Mouse (Mus musculus) forebrain, embryonic 14.5 days (tissue): ENCODE measurements around the gene Chrna1. TPM values are rescaled to one million over a fixed set of nuclear protein-coding genes. Genes with fewer than 3 reads are reported as not detected.

ENCODE experiments used
- ATAC-seq: fragments of 200-750 bp; cut with Nextera tagmentation; 2 replicates; pipeline ENCODE4 v1.8.0; 2017; ENCODE audit warnings: mild to moderate bottlenecking, moderate library complexity
- DNase-seq: peaks from one replicate; pipeline ENCODE4 v3.0.0-alpha.2; 2015; ENCODE audit warnings: low spot score
- H3K27ac ChIP-seq: fragments of 300-500 bp; sonication (generic); 2 replicates; pipeline ENCODE4 v1.5.1; 2014; ENCODE audit warnings: low read depth, mild to moderate bottlenecking, control low read depth, low read length, moderate library complexity
- H3K27me3 ChIP-seq: fragments of 300-500 bp; sonication (generic); replicated peaks from 2 replicates; pipeline ENCODE4 v1.6.1; 2014; ENCODE audit warnings: low read length, control low read depth, mixed read lengths; ENCODE audit not compliant: control insufficient read depth, insufficient read depth
- H3K36me3 ChIP-seq: fragments of 300-500 bp; sonication (generic); 2 replicates; pipeline ENCODE4 v1.6.1; 2014; ENCODE audit warnings: low read length, control low read depth; ENCODE audit not compliant: control insufficient read depth, insufficient read depth
- H3K4me1 ChIP-seq: fragments of 300-500 bp; sonication (generic); 2 replicates; pipeline ENCODE4 v1.6.1; 2014; ENCODE audit warnings: antibody characterized with exemption, low read length, control low read depth; ENCODE audit not compliant: control insufficient read depth, insufficient read depth
- H3K4me2 ChIP-seq: fragments of 300-500 bp; sonication (generic); 2 replicates; pipeline ENCODE4 v1.6.1; 2014; ENCODE audit warnings: mild to moderate bottlenecking, control low read depth, low read length
- H3K4me3 ChIP-seq: fragments of 300-500 bp; sonication (generic); 2 replicates; pipeline ENCODE4 v1.5.1; 2014; ENCODE audit warnings: low read depth, low read length, control low read depth
- H3K9ac ChIP-seq: fragments of 300-500 bp; sonication (generic); 2 replicates; pipeline ENCODE4 v1.6.1; 2014; ENCODE audit warnings: mild to moderate bottlenecking, low read length, control low read depth, moderate library complexity
- H3K9me3 ChIP-seq: fragments of 300-500 bp; sonication (generic); replicated peaks from 2 replicates; pipeline ENCODE4 v1.6.1; 2016; ENCODE audit warnings: low read length, control low read depth, mixed read lengths; ENCODE audit not compliant: control insufficient read depth
- WGBS: fragments of 180-500 bp; shearing (Covaris S2); extraction: QIAGEN DNeasy Blood & Tissue Kit; methylation state at CpG from one replicate; pipeline ENCODE4 v1.1.7; 2014; 5-methylcytosine and 5-hydroxymethylcytosine counted together
- polyA plus RNA-seq: library from polyadenylated mRNA; unstranded; fragments of >200 nt; fragmentation: Nextera tagmentation; extraction: Ambion mirVana; gene quantifications from 2 replicates; pipeline ENCODE4 v1.2.1, GENCODE M21; 2014

The Chrna1 gene
- polyA plus RNA-seq, 1 experiment from 2014 or later: 0.09 TPM

DNA sequence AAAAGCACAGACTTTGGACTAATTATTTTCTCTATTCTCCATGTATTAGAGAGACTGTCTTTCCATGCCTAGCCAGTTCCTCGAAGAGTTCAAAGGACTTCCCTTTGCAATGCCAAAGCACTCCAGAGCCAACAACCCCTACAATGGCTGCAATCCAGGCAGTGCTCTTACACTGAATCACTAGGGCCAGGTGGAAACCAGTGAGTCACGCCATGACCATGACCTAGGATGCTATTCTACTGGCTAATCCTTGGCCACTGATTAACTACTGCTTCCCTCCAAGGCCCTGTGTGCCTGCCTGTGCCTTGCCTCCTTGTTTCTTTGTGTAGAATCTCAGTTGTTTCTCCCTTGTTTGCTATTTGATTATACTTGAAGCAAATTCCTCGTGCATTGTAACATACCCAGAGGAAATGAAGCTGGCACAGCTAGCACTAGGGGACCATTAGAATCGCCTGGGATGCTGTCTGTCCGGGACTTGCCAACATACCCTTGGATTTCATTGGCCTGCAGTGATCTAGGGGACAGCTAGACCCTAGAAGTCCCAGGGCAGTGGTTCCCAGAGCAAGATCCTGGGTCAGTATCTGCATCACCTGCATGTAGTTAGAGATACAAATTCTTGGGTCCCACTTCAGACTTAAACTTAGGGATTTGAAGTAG is 29.1 kb upstream of the Chrna1 start:
- no peaks in the 10 kb centered on the region for H3K27me3 ChIP-seq
- H3K4me1 ChIP-seq: no peaks in the 10 kb centered on the region
- peaks cover 26% of the 10 kb centered on the region for H3K36me3 ChIP-seq
- ATAC-seq (no peak), DNase-seq (no peak)
- no peak overlapping the region for H3K4me3 ChIP-seq
- no peak overlapping the region for H3K9ac ChIP-seq
- WGBS: 75% methylated on average over 5 of the region's 5 CpGs
- H3K9me3 ChIP-seq: no peaks in the 10 kb centered on the region
- no peak overlapping the region for H3K4me2 ChIP-seq
- no peak overlapping the region for H3K27ac ChIP-seq

DNA sequence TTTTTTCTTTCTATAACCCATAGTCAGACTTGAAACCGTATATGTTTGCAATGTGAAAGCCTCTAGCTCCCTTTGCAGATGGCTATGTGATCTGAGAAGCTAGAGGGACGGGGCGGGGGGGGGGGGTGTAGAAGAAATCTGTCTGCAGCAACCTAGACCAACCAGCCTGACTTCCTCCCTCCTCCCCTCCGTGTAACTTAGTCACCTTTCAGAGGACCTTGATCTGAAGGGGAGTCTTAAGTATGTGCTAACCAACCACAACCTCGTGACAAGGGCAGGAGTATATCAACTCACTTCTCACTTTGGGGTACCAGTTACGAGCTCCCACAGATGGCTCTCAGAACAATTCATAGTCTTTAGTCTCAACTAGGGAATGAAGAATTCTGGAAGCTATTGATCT is 28.3 kb upstream of the Chrna1 start:
- ATAC-seq: no peak
- Histone ChIP-seq H3K4me1 (no peaks in the 10 kb centered on the region), H3K9me3 (no peaks in the 10 kb centered on the region), H3K4me2 (no peak overlapping the region), H3K4me3 (no peak overlapping the region), H3K27ac (no peak overlapping the region), H3K27me3 (no peaks in the 10 kb centered on the region), H3K36me3 (peaks cover 24% of the 10 kb centered on the region), H3K9ac (no peak overlapping the region)
- DNase-seq: no peak
- WGBS: 86% methylated on average over 6 of the region's 6 CpGs

DNA sequence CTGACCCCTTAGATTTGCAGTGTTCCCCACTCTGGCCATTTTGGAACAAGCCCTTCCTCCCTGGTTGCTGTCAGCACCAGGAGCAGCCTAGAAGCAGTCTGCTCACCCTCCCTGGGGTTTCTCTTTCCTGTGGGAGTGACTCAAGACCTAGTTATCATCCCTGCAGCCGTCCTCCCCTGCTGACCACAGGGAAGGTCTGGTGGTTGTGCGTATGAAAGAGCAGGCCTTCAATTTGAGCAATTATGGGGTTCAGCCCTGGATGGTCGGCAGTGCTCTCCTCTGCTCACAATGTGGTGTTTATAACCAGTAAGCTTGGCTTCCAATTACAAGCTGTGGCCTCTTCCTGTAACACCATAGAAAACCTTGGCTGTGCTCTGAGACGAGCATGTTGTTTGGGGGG is 27.5 kb upstream of the Chrna1 start:
- Histone ChIP-seq H3K9ac (no peak overlapping the region), H3K36me3 (peaks cover 22% of the 10 kb centered on the region), H3K4me1 (no peaks in the 10 kb centered on the region), H3K4me2 (no peak overlapping the region), H3K27me3 (no peaks in the 10 kb centered on the region), H3K9me3 (no peaks in the 10 kb centered on the region), H3K27ac (no peak overlapping the region), H3K4me3 (no peak overlapping the region)
- DNase-seq (no peak), ATAC-seq (no peak)
- 44% methylated on average over 4 of the region's 4 CpGs for WGBS

DNA sequence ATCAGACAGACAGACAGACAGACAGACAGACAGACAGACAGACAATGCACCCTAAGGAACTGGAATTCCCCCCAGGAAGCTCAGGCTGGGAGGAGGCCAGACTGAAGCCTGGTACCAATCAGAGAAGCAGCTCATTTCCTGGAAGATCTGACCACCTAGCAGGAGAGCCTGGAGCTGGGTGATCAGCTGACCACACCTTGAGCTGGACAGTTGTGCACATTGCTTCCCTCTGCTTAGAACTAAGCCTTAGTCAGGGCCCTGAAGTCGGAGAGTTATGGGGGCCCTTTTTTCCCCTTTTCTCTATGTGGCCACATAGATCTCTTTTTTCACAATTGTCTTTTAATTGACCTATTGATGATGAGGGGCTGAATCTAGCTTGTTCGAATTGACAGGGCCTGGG is 27.0 kb upstream of the Chrna1 start:
- no peaks in the 10 kb centered on the region for H3K4me1 ChIP-seq
- ATAC-seq (no peak), DNase-seq (no peak)
- no peaks in the 10 kb centered on the region for H3K9me3 ChIP-seq
- no peak overlapping the region for H3K27ac ChIP-seq
- no peak overlapping the region for H3K9ac ChIP-seq
- no peaks in the 10 kb centered on the region for H3K27me3 ChIP-seq
- H3K4me3 ChIP-seq: no peak overlapping the region
- H3K4me2 ChIP-seq: no peak overlapping the region
- peaks cover 18% of the 10 kb centered on the region for H3K36me3 ChIP-seq
- WGBS: 58% methylated on average over 2 of the region's 2 CpGs

DNA sequence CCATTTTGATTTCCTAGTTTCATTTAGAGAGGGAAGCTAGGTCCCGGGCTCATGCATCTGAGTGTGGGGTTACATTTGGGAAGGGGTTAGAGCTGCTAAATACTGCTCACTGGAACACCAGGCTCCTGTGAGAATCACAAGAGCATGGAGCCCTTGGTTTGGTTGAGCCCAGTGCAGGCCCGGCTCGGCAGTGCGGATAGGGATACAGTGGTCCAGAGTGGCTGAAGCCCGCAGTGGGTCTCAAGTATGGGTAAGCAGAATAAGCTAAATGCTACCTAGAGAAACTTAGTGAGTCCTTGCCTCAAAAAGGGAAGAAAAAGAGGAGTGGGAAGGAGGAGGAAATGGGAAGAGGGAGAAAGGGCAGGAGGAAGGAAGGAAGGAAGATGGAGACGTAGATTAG is 26.5 kb upstream of the Chrna1 start:
- 91% methylated on average over 6 of the region's 6 CpGs for WGBS
- Histone ChIP-seq H3K9me3 (no peaks in the 10 kb centered on the region), H3K27ac (no peak overlapping the region), H3K4me2 (no peak overlapping the region), H3K4me3 (no peak overlapping the region), H3K36me3 (peaks cover 14% of the 10 kb centered on the region), H3K27me3 (no peaks in the 10 kb centered on the region), H3K9ac (no peak overlapping the region), H3K4me1 (no peaks in the 10 kb centered on the region)
- DNase-seq (no peak), ATAC-seq (no peak)

DNA sequence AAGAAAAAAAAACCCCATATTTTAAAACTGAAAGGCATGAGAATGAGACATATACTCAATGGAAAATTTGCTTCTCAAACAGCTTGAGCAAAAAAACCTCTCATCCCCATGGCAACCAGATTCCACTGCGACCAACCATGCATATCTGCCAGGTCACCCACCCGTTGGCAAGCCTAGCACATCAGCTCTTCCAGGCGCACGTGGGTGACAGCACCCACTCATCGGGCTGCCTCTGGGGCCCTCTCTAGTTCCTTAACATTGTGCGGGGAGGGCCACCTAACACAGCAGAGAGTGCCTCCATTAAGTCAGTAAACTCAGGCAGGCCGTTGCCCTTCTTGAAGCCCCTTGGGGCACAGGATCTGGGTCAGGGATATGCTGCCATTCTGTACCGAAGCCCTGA is 24.9 kb upstream of the Chrna1 start:
- no peak overlapping the region for H3K4me2 ChIP-seq
- H3K27ac ChIP-seq: no peak overlapping the region
- H3K36me3 ChIP-seq: peaks cover 5% of the 10 kb centered on the region; the same call in 1 of the 2 replicates
- DNase-seq (peak; percentile 57), ATAC-seq (peak; percentile 41; the same call in 1 of the 2 replicates)
- H3K27me3 ChIP-seq: no peaks in the 10 kb centered on the region
- H3K9ac ChIP-seq: no peak overlapping the region
- H3K9me3 ChIP-seq: no peaks in the 10 kb centered on the region
- 70% methylated on average over 8 of the region's 8 CpGs for WGBS
- no peaks in the 10 kb centered on the region for H3K4me1 ChIP-seq
- no peak overlapping the region for H3K4me3 ChIP-seq

DNA sequence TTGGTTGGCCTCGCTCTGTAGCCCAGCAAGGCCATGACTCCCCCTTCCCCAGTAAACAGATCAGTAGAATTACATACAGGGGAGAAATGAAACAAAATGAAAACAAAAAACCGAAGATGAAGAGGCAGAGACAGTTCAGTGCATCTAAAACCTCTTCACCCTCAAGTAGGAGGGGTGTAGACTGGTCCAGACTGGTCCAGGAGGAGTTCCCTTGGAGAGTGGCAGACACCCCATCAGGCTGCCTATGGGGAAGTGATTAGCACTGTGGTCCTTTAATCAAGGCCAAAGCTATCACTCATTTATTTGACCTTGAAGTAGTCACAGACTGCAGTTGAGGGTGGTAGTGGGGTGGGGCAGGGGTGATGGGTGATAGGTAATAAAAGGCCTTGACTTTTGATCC is 24.4 kb upstream of the Chrna1 start:
- Histone ChIP-seq H3K4me1 (no peaks in the 10 kb centered on the region), H3K4me3 (no peak overlapping the region), H3K9me3 (no peaks in the 10 kb centered on the region), H3K27me3 (no peaks in the 10 kb centered on the region), H3K4me2 (no peak overlapping the region), H3K36me3 (no peaks in the 10 kb centered on the region), H3K27ac (no peak overlapping the region), H3K9ac (no peak overlapping the region)
- DNase-seq (no peak), ATAC-seq (no peak)
- 84% methylated on average over 2 of the region's 2 CpGs for WGBS

DNA sequence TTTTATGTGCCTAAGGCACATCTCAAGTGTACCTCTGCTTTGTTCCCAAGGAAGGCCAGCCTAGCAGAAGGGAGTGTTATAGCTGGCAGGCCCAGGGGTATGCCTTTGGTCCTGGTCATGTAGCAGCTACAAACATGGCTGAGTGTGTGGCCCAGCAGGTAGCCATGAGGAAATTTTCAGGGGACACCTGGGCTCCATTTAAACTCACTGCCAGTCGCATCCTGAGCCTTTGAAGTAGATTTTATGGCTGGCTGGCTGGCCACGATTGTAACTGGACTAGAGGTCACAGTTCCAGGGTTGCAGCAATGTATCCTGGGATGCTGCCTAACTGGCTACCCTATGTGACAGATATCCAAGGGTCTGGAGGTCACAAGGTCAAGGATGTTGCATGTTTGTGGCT is 20.5 kb upstream of the Chrna1 start:
- no peak overlapping the region for H3K9ac ChIP-seq
- H3K4me3 ChIP-seq: no peak overlapping the region
- DNase-seq: no peak
- no peak overlapping the region for H3K27ac ChIP-seq
- H3K9me3 ChIP-seq: no peaks in the 10 kb centered on the region
- H3K4me2 ChIP-seq: no peak overlapping the region
- ATAC-seq: no peak
- WGBS: 73% methylated on average over 2 of the region's 2 CpGs
- no peaks in the 10 kb centered on the region for H3K36me3 ChIP-seq
- no peaks in the 10 kb centered on the region for H3K4me1 ChIP-seq
- H3K27me3 ChIP-seq: no peaks in the 10 kb centered on the region

DNA sequence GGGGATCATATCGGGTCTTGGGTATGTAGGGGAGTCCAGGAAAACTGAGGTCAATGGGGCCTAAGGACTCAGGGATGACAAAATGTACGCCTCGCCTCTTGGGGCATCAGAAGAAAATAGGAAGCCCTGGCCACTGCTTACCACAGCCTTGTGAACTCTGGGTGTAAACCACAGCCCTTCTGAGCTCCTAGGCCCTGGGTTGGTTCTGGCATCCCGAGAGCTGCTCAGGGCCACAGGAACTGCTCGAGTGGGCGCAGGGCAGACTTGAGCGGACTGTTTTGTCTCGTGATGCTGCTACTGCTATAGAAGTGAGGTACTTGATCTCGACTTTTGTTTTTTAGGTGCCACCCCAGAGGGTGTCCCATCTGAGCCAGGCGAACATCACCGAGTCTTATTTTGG is 17.6 kb upstream of the Chrna1 start:
- H3K4me3 ChIP-seq: no peak overlapping the region
- no peak overlapping the region for H3K27ac ChIP-seq
- H3K27me3 ChIP-seq: no peaks in the 10 kb centered on the region
- no peak for DNase-seq
- H3K36me3 ChIP-seq: no peaks in the 10 kb centered on the region
- no peaks in the 10 kb centered on the region for H3K9me3 ChIP-seq
- no peak for ATAC-seq
- H3K4me1 ChIP-seq: no peaks in the 10 kb centered on the region
- H3K9ac ChIP-seq: no peak overlapping the region
- H3K4me2 ChIP-seq: no peak overlapping the region
- 94% methylated on average over 11 of the region's 11 CpGs for WGBS
